ENCODE assay signal across 14 mouse cellular contexts in genomic region chr17:12428369-12428768, GRCm38 (mm10). TPM values are rescaled to one million over a fixed set of nuclear protein-coding genes. Genes with fewer than 3 reads are reported as not detected.
DNase-seq lines count a peak whose midpoint lies in the region; ATAC-seq and TF ChIP-seq lines count a peak whose summit lies in the region.
"Had no signal": no experiment of that assay in that cellular context is flagged by ENCODE, and none has a peak within 500 bp of the region (broad histone marks: within the 10 kb centered on the region; RNA-seq: fewer than 3 reads in every experiment).

No protein-coding gene starts in this region.

- no peaks in the 10 kb centered on the region for H3K36me3 ChIP-seq in kidney, embryonic 16.5 days (ENCODE audit: insufficient read depth, low read length)
- no peaks in the 10 kb centered on the region for H3K36me3 ChIP-seq in hindbrain, embryonic 15.5 days
- no peaks in the 10 kb centered on the region for H3K36me3 ChIP-seq in myocyte (ENCODE audit: control insufficient read depth, insufficient read depth)
- H3K36me3 ChIP-seq: kidney, embryonic 15.5 days; liver, embryonic 15.5 days had no signal

- peak; percentile 59; the same call in 1 of the 2 replicates for ATAC-seq in kidney, embryonic 16.5 days (ENCODE audit: low FRiP score, low TSS enrichment)
- peak; percentile 38; the same call in 1 of the 2 replicates for ATAC-seq in hindbrain, embryonic 15.5 days (ENCODE audit: low FRiP score, low read depth)
- no peak for ATAC-seq in erythroid progenitor cell, adult 5-6 weeks (replicated peaks; ENCODE audit: low FRiP score, poor library complexity, severe bottlenecking)
- ATAC-seq: activated CD4-positive, CD25-positive, alpha-beta regulatory T cell, adult 4 months had no signal

- no peak overlapping the region for H3K4me2 ChIP-seq in kidney, embryonic 16.5 days (replicated peaks; ENCODE audit: low read depth, low read length)
- H3K4me2 ChIP-seq in hindbrain, embryonic 15.5 days, result no peak overlapping the region
- H3K4me2 ChIP-seq in myocyte (ENCODE audit: low read depth), result no peak overlapping the region
- H3K4me2 ChIP-seq: kidney, embryonic 15.5 days; liver, embryonic 15.5 days had no signal

- 0 out of 2 replicates have a peak, but pooled peaks cover 3% of the 10 kb centered on the region for H3K4me1 ChIP-seq in kidney, embryonic 16.5 days (ENCODE audit: insufficient read depth, low read length)
- 0 out of 2 replicates have a peak, but pooled peaks cover 6% of the 10 kb centered on the region for H3K4me1 ChIP-seq in hindbrain, embryonic 15.5 days (replicated peaks)

- no peak for DNase-seq in kidney, postnatal 36 days
- peak; percentile 42 for DNase-seq in embryo, embryonic 9.5 days (ENCODE audit: extremely low spot score)
- DNase-seq in right cerebral cortex, postnatal 14 days, result no peak
- no peak for DNase-seq in left cerebral cortex, postnatal 10 days (ENCODE audit: extremely low spot score in 1 of 2, low spot score in 2 of 2)
- DNase-seq: cerebellum, postnatal 10 days had no signal

- H3K9me3 ChIP-seq in kidney, embryonic 16.5 days (ENCODE audit: low read length), result no peaks in the 10 kb centered on the region
- H3K9me3 ChIP-seq in hindbrain, embryonic 15.5 days, result no peaks in the 10 kb centered on the region
- H3K9me3 ChIP-seq: kidney, embryonic 15.5 days; liver, embryonic 15.5 days had no signal

- no peak overlapping the region for H3K27ac ChIP-seq in kidney, embryonic 16.5 days (ENCODE audit: low read length)
- H3K27ac ChIP-seq in hindbrain, embryonic 15.5 days (replicated peaks), result no peak overlapping the region
- H3K27ac ChIP-seq: kidney, embryonic 15.5 days; liver, embryonic 15.5 days had no signal

- intact Hi-C loops in left cerebral cortex, postnatal 10 days (cut with DNase I), result no loop called here

- no peak for TF ChIP-seq POLR2A in myocyte (IDR thresholded peaks at IDR 0.05; ENCODE audit: insufficient read length, low read depth)

- no peak overlapping the region for H3ac ChIP-seq in myocyte (ENCODE audit: control insufficient read depth, insufficient read length)

- H3K9ac ChIP-seq in kidney, embryonic 16.5 days (replicated peaks; ENCODE audit: low read length), result no peak overlapping the region
- H3K9ac ChIP-seq in hindbrain, embryonic 15.5 days, result no peak overlapping the region
- H3K9ac ChIP-seq: kidney, embryonic 15.5 days; liver, embryonic 15.5 days had no signal

- H3K4me3 ChIP-seq in kidney, embryonic 16.5 days (ENCODE audit: low read length), result no peak overlapping the region
- no peak overlapping the region for H3K4me3 ChIP-seq in hindbrain, embryonic 15.5 days
- no peak overlapping the region for H3K4me3 ChIP-seq in myocyte
- H3K4me3 ChIP-seq: kidney, embryonic 15.5 days; liver, embryonic 15.5 days had no signal

- H3K79me2 ChIP-seq in myocyte (ENCODE audit: control insufficient read depth, insufficient read depth), result no peaks in the 10 kb centered on the region

- H3K27me3 ChIP-seq in kidney, embryonic 16.5 days (ENCODE audit: insufficient read depth, low read length), result no peaks in the 10 kb centered on the region
- no peaks in the 10 kb centered on the region for H3K27me3 ChIP-seq in hindbrain, embryonic 15.5 days
- H3K27me3 ChIP-seq in myocyte (ENCODE audit: control insufficient read depth, insufficient read depth, insufficient read length), result peaks cover 62% of the 10 kb centered on the region
- H3K27me3 ChIP-seq: kidney, embryonic 15.5 days; liver, embryonic 15.5 days had no signal

TF ChIP-seq in myocyte, 11 proteins besides CTCF, POLR2A, EP300 and RAD21:
- no peak for TF ChIP-seq MYOG (IDR thresholded peaks at IDR 0.05; ENCODE audit: control insufficient read depth in 1 of 3, insufficient read depth in 1 of 3, insufficient read length in 2 of 3, low read depth in 2 of 3)
- TF ChIP-seq MYOD1 (IDR thresholded peaks at IDR 0.05; ENCODE audit: control insufficient read depth in 1 of 3, insufficient read length in 2 of 3, low read depth in 2 of 3), result peak in 2 of 3 experiments; percentile 32 to 63
TF ChIP-seq in myocyte: peak in this region for 1.

RNA-seq across cellular contexts. Expression of gene Plg, which starts 50.0 kb away (rescaled TPM):
- 0.75 and 1.0 TPM in 2 replicates for polyA plus RNA-seq in kidney, embryonic 16.5 days (2015; fragmentation: Nextera tagmentation; extraction: Ambion mirVana)
- 0.12 TPM in 1 of 2 replicates, not detected in the other for polyA plus RNA-seq in hindbrain, embryonic 15.5 days (2015; fragmentation: Nextera tagmentation; extraction: Ambion mirVana)
- not detected for polyA plus RNA-seq in myocyte (2012; fragmentation: generic; extraction: Trizol)
- not detected in 2 replicates for total RNA-seq in erythroid progenitor cell, adult 5-6 weeks (2015; ENCODE audit: low replicate concordance)
- total RNA-seq in erythroid progenitor cell, adult 5-6 weeks (2017; ENCODE audit: low replicate concordance), result 0.39 TPM in 1 of 2 replicates, not detected in the other
- not detected for total RNA-seq in left cerebral cortex, postnatal 10 days (2021)
- total RNA-seq: CH12.LX; granulocyte monocyte progenitor cell, adult 5-6 weeks had no signal
- polyA plus RNA-seq: activated CD4-positive, CD25-positive, alpha-beta regulatory T cell, adult 4 months had no signal
